Mouse (Mus musculus): ENCODE measurements around the gene Agmat.

Gene Agmat

GRCm38 (mm10) chr4:141746578-141747346, at the start of gene Agmat:
Gene Agmat, plus strand, starts transcription at chr4:141746672.
- no peak for DNase-seq (ENCODE audit: low read depth, low spot score)

DNA sequence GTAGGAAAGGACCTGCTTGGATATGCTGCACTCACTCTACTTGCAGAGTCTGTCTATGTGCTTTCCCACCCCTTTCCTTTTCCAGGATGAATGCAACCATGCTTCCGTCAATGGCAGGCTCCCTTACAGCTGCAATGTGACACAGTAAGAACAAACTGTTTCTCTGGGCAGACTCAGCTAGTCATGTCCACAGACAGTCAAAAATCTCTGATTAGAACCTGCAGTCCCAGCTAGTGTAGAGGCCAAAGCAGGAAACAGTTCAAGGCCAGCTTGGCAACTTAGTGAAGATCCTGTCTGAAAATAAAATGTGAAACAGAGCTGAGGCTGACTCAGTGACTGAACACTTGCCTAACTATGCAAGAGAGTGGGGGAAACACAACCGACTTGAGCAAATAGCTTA, 41.8 kb upstream of the Agmat start:
- no peak for DNase-seq (ENCODE audit: low read depth, low spot score)

DNA sequence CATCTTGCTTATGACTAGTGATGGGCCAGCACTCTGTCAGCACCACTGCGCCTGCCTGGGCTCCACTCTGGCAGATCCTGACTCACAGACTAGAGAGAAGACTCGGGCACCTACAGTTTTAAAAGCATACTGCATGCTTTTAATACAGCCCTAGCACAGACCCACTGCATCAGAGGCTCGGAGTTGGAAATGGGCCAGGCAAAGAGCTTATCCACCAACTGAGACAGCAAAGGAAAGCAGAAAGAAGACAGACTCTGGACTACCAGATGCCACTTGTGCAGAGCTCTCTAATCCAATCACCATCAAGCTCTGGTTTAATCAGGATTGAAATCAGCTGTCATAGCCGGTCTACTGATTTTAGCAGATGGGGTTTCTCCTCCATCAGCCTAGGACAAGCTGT, 41.1 kb upstream of the Agmat start:
- DNase-seq (ENCODE audit: low read depth, low spot score): no peak

- no peak for DNase-seq (ENCODE audit: low read depth, low spot score)
These were observed 38.5 kb upstream of the Agmat start for GRCm38 (mm10) chr4:141708005-141708404.

DNA sequence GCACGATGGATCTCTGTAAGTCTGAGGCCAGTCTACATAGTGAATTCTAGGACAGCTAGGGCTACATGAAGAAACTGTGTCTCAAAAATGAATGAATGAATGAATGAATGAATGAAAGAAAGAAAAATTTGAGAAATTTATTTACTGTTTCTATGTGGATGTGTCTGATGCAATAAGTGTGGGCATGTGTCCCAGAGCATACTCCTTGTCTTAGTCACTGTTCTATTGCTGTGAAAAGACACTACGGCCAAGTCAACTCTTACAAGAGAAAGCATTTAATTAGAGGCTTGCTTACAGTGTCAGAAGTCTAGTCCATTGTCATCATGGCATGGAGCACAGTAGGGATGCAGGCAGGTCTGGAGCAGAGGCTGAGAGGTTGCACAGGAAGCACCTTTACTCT, 37.5 kb upstream of the Agmat start:
- no peak for DNase-seq (ENCODE audit: low read depth, low spot score)

DNA sequence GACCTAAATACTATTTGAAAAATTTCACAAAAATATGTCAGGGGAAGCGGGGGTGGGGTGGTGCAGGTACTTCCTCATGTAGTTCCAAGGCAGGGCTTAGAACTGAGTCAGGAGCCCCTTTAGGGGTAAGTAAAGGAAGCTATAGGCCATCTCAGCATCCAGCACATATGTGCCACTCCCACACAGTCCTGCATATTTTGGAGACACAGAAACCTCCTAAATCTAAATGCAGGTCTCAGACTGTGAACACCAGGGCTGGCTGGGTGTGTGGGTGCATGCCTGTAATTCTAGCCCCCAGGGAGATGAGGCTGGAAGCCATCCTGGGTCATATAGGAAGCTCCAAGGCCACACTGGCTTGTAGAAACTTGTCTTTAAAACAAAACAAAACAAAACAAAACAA, 35.2 kb upstream of the Agmat start:
- no peak for DNase-seq (ENCODE audit: low read depth, low spot score)

- DNase-seq (ENCODE audit: low read depth, low spot score): no peak
These were observed 32.8 kb upstream of the Agmat start for GRCm38 (mm10) chr4:141713598-141714142.

GRCm38 (mm10) chr4:141715027-141715426, 31.4 kb upstream of the Agmat start:
- DNase-seq (ENCODE audit: low read depth, low spot score): no peak

DNA sequence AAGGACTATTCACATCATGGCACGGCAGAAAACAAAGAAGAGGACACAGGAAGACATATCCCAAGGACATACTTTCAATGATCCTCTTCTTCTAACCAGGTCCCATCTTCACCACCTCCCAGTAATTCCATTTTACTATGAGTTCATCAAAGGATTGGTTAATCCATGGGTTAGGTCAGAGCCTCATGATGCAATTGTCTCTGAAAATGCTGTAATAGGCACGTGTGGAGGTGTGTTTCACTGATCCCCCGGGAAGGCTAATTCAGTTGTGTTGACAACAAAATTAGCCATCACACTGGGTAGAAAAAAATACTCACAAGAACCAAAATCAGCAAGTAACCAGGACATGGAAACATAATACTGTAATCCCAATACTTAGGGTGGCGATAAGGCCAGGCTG, 28.8 kb upstream of the Agmat start:
- DNase-seq (ENCODE audit: low read depth, low spot score): no peak

DNA sequence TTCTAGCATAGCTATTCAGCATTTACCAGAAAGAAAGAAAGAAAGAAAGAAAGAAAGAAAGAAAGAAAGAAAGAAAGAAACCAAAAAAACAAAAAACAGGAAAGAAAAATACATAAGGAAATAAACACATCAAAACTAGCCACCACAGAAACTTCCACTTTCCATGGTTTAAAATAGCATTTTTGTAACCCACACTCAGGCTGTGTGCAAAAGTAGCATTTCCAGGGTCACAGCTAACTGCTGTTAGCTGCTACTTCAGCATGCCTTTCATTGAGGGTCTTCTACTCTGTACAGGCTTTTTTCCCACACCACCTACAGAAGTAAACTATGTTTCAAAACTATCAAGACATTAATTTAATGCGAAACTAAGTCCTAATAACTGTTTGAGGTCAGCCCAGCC, 27.2 kb upstream of the Agmat start:
- no peak for DNase-seq (ENCODE audit: low read depth, low spot score)

DNA sequence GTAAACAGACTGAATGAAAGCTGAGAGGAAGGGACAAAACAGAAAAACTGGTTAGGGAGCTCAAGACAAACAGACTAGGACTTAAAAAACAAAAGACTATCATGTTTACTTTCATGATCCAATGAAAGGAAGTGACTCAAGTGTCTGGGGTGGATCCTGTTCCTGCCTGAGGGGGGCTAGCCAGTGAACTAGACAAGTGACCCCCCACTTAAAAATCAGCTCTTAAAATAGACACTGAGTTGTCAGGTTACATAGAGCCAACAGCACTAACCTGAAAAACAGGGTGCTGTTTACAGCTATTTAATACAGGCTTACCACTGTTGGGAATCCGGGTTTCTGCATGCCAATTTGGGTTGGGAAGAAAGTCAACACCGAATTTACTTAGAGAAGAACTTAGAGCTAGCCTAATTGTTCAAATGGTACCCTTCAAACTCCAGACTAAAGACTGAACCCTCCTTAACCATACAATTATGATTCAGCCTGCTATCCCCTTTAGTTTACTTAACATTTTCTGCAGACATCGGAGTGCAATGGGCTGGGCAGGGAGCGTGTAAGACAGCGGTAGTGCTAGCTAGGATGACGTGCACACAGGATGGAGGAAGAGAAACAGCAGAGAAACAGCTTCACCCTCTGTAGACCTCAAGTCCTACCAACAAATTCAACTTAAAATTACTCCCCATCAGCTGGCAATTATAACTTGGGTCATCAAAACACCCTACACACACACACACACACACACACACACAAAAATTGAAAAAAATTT, 25.5 kb upstream of the Agmat start:
- DNase-seq (ENCODE audit: low read depth, low spot score): no peak

DNA sequence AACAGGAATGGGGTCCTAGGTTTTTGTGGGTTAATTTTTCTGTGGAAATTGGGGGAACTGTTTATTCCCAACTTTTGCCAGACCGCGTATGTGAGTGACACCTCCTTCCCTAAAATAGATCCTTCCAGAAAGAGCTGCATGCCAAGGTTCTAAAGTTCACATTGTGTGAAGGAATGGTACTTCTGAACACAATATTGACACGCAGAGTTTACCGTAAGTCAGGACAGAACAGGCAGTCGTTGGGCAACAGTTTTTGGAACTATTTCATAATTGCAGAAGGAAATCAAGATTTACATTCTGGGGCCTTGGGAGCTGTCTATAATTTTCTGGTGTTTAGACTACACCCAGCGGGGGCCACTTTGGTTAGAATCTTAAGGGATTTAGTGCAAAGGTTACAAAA, 24.5 kb upstream of the Agmat start:
- no peak for DNase-seq (ENCODE audit: low read depth, low spot score)

DNA sequence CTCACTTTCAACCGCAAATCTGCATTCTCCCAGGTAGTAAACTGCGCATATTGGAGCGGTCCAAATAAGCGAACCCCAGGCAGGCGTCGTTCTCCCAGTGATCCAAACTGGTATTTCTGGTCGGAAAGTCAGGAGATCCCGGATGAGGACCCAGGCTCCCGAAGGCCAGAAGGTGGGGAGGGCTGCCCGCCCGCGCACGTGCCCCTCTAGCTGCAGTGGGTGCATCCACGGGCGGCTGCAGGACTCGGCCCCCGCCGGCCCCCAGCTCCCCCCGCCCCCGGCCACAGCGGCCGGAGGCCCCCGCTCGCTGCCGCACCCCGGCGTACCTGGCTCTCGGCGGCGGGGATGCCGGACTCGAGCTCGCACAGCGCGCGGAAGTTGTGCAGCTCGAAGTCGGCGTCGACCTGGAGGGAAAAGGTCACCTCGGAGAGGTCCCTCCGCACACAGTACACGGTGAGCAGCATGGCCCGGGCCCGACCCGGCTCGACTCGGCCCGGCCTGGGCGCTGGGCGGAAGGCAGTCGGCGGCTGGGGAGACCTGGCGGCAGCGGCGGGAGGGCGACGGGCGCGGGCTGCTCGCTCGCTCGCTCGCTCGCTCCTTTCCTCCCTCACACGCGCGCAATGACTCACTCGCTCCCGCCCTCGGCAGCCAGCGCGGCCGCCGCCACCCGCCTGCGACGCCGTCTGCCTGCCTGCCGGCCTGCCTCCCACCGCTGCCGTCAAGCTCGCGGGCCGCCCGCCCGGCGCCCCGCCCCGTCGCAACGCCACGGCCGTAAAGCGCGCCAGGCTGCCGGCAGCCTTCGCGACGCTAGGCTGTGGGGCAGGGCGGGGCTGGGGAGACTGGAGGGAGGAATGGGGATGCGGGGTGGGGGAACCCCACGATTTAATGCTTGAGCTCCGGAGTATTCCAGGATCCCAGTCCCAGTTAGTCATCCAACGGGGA, 23.5 kb upstream of the Agmat start, which contains the start of gene Ddi2:
TSS of gene Ddi2 (minus strand) at position 689 of the 942 bp plus-strand sequence.
- peak; percentile 86 for DNase-seq (ENCODE audit: low read depth, low spot score)

GRCm38 (mm10) chr4:141723673-141724068, 22.8 kb upstream of the Agmat start:
- DNase-seq (ENCODE audit: low read depth, low spot score): no peak

GRCm38 (mm10) chr4:141724594-141724993, 21.9 kb upstream of the Agmat start:
- DNase-seq (ENCODE audit: low read depth, low spot score): no peak

- DNase-seq (ENCODE audit: low read depth, low spot score): no peak
These were observed 21.2 kb upstream of the Agmat start for GRCm38 (mm10) chr4:141725277-141725676.

DNA sequence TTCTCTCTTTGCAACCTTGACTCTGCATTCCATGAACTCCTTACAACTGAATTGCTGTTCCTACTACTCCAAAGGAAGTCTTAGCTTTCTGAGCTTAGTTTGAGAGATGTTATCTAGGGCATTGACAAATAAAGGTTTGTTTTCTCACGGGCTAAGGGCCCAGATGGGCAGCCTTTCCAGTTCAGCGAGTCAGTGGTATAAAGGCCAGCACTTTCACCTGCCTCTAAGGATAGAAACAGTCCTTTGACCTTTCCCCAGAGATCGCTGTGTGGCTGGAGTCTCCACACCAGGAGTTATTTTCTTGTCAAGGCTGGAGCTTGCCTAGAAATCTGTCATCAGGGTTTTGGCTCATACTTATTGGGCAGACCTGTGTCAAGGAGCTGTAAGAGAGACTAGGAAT, 20.7 kb upstream of the Agmat start:
- no peak for DNase-seq (ENCODE audit: low read depth, low spot score)

GRCm38 (mm10) chr4:141729266-141729665, 17.2 kb upstream of the Agmat start:
- DNase-seq (ENCODE audit: low read depth, low spot score): no peak

DNA sequence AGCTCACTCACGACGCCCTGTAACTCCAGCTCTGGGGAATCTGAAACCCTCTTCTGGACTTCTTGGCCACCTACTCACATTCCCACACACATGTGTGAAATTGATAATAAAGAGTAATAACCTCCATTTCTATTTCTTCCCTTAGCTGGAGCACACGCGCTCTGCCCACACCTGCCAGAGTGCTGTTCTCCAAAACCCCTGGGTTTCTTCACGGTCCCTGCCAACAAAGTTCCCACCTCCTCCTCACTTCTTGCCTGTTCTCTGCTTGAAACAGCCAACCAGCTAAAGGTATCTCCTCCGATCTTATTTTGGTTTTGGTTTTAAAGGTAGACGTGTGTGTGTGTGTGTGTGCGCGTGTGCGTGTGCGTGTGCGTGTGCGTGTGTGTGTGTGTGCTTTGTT, 16.1 kb upstream of the Agmat start:
- no peak for DNase-seq (ENCODE audit: low read depth, low spot score)

- no peak for DNase-seq (ENCODE audit: low read depth, low spot score)
These were observed 14.7 kb upstream of the Agmat start for GRCm38 (mm10) chr4:141731766-141732165.

DNA sequence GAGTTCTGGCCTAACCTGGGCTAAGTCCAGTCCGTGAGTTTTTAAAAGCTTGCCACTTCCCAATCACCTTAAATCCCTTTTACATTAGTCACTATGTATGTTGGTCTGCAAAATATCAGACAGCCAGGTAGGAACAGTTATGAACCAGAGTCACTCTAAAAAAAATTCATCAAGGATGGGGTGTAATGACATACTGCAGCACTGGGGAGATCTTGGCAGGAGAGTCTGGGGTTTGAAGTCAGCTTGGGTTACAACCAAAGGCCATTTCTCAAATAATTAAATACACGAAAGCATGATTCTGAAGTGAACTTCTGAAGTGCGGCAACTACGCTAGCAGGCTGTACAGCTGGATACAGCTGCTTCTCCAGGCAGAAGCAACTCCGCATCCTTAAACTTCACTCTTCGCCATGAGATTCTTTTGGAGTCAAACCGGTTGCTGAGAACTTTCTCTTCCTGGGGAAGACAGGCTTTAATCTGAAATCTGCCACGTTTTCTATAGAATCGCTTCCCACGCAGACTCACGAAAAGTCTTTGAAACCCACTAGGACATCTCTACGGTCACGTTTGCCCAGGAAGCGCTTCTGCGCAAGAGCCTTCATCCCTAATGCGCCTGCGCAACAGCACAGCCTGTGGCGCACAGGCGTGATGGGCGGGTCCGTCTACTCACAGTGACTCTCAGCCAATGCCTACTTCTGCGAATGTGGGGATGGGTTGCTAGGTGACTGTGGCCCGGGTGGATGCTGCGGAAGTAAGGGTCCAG, 11.8 kb upstream of the Agmat start:
- peak; percentile 79 for DNase-seq (ENCODE audit: low read depth, low spot score)

Data from c-Kit-negative CD71-positive TER-119-positive erythroid progenitor cells, embryonic 14.5 days (primary cell).